Mouse (Mus musculus) CH12.LX (cell line): ENCODE data around the gene Flot1. TPM values are rescaled to one million over a fixed set of nuclear protein-coding genes. Genes with fewer than 3 reads are reported as not detected.
A peak's percentile ranks its signal among the peaks of the same experiment; 100 is the strongest.

Experiments
- DNase-seq: peaks from one replicate; pipeline ENCODE4 v3.0.0-alpha.2; 2013; ENCODE audit errors: extremely low read depth
- H3K27ac ChIP-seq: 2 replicates; pipeline ENCODE4 v1.5.1; 2012; ENCODE audit warnings: low read depth, mild to moderate bottlenecking, control low read depth, moderate library complexity; ENCODE audit not compliant: insufficient read depth
- H3K27me3 ChIP-seq: replicated peaks from 2 replicates; pipeline ENCODE3; 2012; ENCODE audit warnings: inconsistent platforms
- H3K36me3 ChIP-seq, 2 experiments: replicated peaks in 1 of 2; 2 replicates each; pipeline versions ENCODE3 to v1.6.1; 2012; ENCODE audit warnings: inconsistent platforms in 1 of 2, low read length in 1 of 2, mild to moderate bottlenecking in 1 of 2, mixed read lengths in 1 of 2, moderate library complexity in 1 of 2; ENCODE audit not compliant: control insufficient read depth in 1 of 2, insufficient read depth in 1 of 2
- H3K4me1 ChIP-seq, 2 experiments: 2 replicates each; pipeline ENCODE4 v1.6.1; 2012; ENCODE audit warnings: inconsistent platforms in 1 of 2, moderate library complexity in 1 of 2; ENCODE audit not compliant: insufficient read depth in 2 of 2, control insufficient read depth in 1 of 2
- H3K4me2 ChIP-seq: 2 replicates; pipeline ENCODE4 v1.6.1; 2012; ENCODE audit warnings: low read depth, mild to moderate bottlenecking, control low read depth; ENCODE audit not compliant: poor library complexity, insufficient read depth, severe bottlenecking
- H3K4me3 ChIP-seq, 3 experiments: fragments of 150-350 bp in 1 of 3; sonication (generic) in 1 of 3; replicated peaks in 1 of 3; 2 replicates each; pipeline versions ENCODE3 to v1.5.1; 2011 to 2012; ENCODE audit warnings: low read depth in 2 of 3, low read length in 2 of 3, mild to moderate bottlenecking in 2 of 3, moderate library complexity in 2 of 3, control low read depth in 1 of 3, improper control_type of control experiment in 1 of 3, inconsistent platforms in 1 of 3, mixed read lengths in 1 of 3; ENCODE audit not compliant: poor library complexity in 1 of 3
- H3K79me2 ChIP-seq: replicated peaks from 2 replicates; pipeline ENCODE4 v1.6.1; 2012; ENCODE audit warnings: mild to moderate bottlenecking, moderate library complexity; ENCODE audit not compliant: control insufficient read depth, poor library complexity, insufficient read depth, severe bottlenecking; ENCODE audit errors: extremely low read depth
- H3K9ac ChIP-seq: 2 replicates; pipeline ENCODE4 v1.6.1; 2012; ENCODE audit warnings: low read depth, mild to moderate bottlenecking, control low read depth, moderate library complexity; ENCODE audit not compliant: insufficient read depth
- H3K9me3 ChIP-seq: replicated peaks from 2 replicates; pipeline ENCODE3; 2012; ENCODE audit warnings: low read length, inconsistent platforms, mixed read lengths
- BHLHE40 ChIP-seq: IDR thresholded peaks from 2 replicates; pipeline ENCODE4 v1.6.1; 2011; ENCODE audit warnings: mild to moderate bottlenecking, low read depth, low read length, improper control_type of control experiment
- CHD1 ChIP-seq: IDR thresholded peaks from 2 replicates; pipeline ENCODE4 v1.6.1; 2012; ENCODE audit warnings: low read depth, low read length, improper control_type of control experiment, inconsistent platforms
- CHD2 ChIP-seq: IDR thresholded peaks from 2 replicates; pipeline ENCODE4 v1.6.1; 2011; ENCODE audit warnings: low read length, improper control_type of control experiment
- CTCF ChIP-seq, 2 experiments: IDR thresholded peaks in 1 of 2; conservative IDR thresholded peaks in 1 of 2; 2 replicates each; pipeline ENCODE4 v1.5.1; 2011 to 2012; ENCODE audit warnings: low read depth in 2 of 2, low read length in 2 of 2, improper control_type of control experiment in 1 of 2, inconsistent platforms in 1 of 2, mild to moderate bottlenecking in 1 of 2, moderate library complexity in 1 of 2
- E2F4 ChIP-seq: IDR thresholded peaks from 2 replicates; pipeline ENCODE4 v1.6.1; 2011; ENCODE audit warnings: low read depth, low read length, improper control_type of control experiment; ENCODE audit not compliant: insufficient replicate concordance
- ELF1 ChIP-seq: IDR thresholded peaks from 2 replicates; pipeline ENCODE4 v1.6.1; 2014; ENCODE audit warnings: low read depth, mild to moderate bottlenecking, inconsistent platforms, low read length, improper control_type of control experiment
- ETS1 ChIP-seq: conservative IDR thresholded peaks from 2 replicates; pipeline ENCODE4 v1.6.1; 2012; ENCODE audit warnings: low read depth, mild to moderate bottlenecking, inconsistent platforms, low read length, improper control_type of control experiment, moderate library complexity
- IRF4 ChIP-seq: IDR thresholded peaks from 2 replicates; pipeline ENCODE4 v1.6.1; 2014; ENCODE audit warnings: low read depth, mild to moderate bottlenecking, inconsistent platforms, low read length, improper control_type of control experiment
- JUND ChIP-seq: conservative IDR thresholded peaks from 2 replicates; pipeline ENCODE4 v1.6.1; 2011; ENCODE audit warnings: low read depth, low read length, improper control_type of control experiment
- MAFK ChIP-seq: IDR thresholded peaks from 2 replicates; pipeline ENCODE4 v1.6.1; 2011; ENCODE audit warnings: low read length, improper control_type of control experiment; ENCODE audit not compliant: insufficient replicate concordance
- MAX ChIP-seq: IDR thresholded peaks from 2 replicates; pipeline ENCODE4 v1.6.1; 2011; ENCODE audit warnings: low read length, improper control_type of control experiment
- MAZ ChIP-seq: IDR thresholded peaks from 2 replicates; pipeline ENCODE4 v1.6.1; 2012; ENCODE audit warnings: low read depth, mild to moderate bottlenecking, inconsistent platforms, low read length, improper control_type of control experiment, moderate library complexity
- MEF2A ChIP-seq: IDR thresholded peaks from 2 replicates; pipeline ENCODE4 v1.6.1; 2014; ENCODE audit warnings: low read depth, mild to moderate bottlenecking, inconsistent platforms, low read length, improper control_type of control experiment, borderline replicate concordance
- MXI1 ChIP-seq: IDR thresholded peaks from 2 replicates; pipeline ENCODE4 v1.6.1; 2011; ENCODE audit warnings: mild to moderate bottlenecking, low read depth, low read length, improper control_type of control experiment
- MYC ChIP-seq: IDR thresholded peaks from 2 replicates; pipeline ENCODE4 v1.6.1; 2011; ENCODE audit warnings: low read depth, mild to moderate bottlenecking, improper control_type of control experiment, low read length
- NELFE ChIP-seq: IDR thresholded peaks from 2 replicates; pipeline ENCODE4 v1.6.1; 2011; ENCODE audit warnings: low read depth, low read length, improper control_type of control experiment
- PAX5 ChIP-seq: IDR thresholded peaks from 2 replicates; pipeline ENCODE4 v1.6.1; 2012; ENCODE audit warnings: low read length, inconsistent platforms, mixed read lengths
- POLR2A ChIP-seq: IDR thresholded peaks from 2 replicates; pipeline ENCODE4 v1.6.1; 2011; ENCODE audit warnings: low read depth, mild to moderate bottlenecking, improper control_type of control experiment, low read length
- POLR2AphosphoS2 ChIP-seq: IDR thresholded peaks from 2 replicates; pipeline ENCODE4 v1.6.1; 2011; ENCODE audit warnings: low read depth, low read length, improper control_type of control experiment
- SIN3A ChIP-seq: IDR thresholded peaks from 2 replicates; pipeline ENCODE4 v1.6.1; 2012; ENCODE audit warnings: low read length, improper control_type of control experiment, inconsistent platforms
- TCF12 ChIP-seq: IDR thresholded peaks from 2 replicates; pipeline ENCODE4 v1.6.1; 2014; ENCODE audit warnings: low read depth, mild to moderate bottlenecking, inconsistent platforms, low read length, improper control_type of control experiment
- UBTF ChIP-seq: IDR thresholded peaks from 2 replicates; pipeline ENCODE4 v1.6.1; 2012; ENCODE audit warnings: low read depth, mild to moderate bottlenecking, inconsistent platforms, low read length, improper control_type of control experiment, moderate library complexity
- ZKSCAN1 ChIP-seq: IDR thresholded peaks from 2 replicates; pipeline ENCODE4 v1.6.1; 2012; ENCODE audit warnings: low read depth, inconsistent platforms, low read length, improper control_type of control experiment, borderline replicate concordance
- ZMIZ1 ChIP-seq: IDR thresholded peaks from 2 replicates; pipeline ENCODE4 v1.6.1; 2012; ENCODE audit warnings: low read depth, mild to moderate bottlenecking, inconsistent platforms, low read length, improper control_type of control experiment
- dilution Hi-C: fragments of 300-500 bp; cut with MboI; formaldehyde crosslinking; loops from 2 replicates; pipeline ENCODE4 v1.14.3; 2020; ENCODE audit warnings: low sequenced_read_pairs; ENCODE audit not compliant: extremely low pct_unique_long_range_greater_than_20kb, extremely low pct_ligation_motif_present
- in situ Hi-C: fragments of 300-500 bp; cut with MboI; formaldehyde crosslinking; loops from 3 replicates; pipeline ENCODE4 v1.14.3; 2019; ENCODE audit warnings: low sequenced_read_pairs, low pct_ligation_motif_present, low pct_unique_long_range_greater_than_20kb, mixed read lengths
- polyA plus RNA-seq: library from polyadenylated mRNA; unstranded; fragments of >175 nt; gene quantifications from 2 replicates; pipeline ENCODE4 v1.2.1, GENCODE M21; 2012; ENCODE audit warnings: low read depth; ENCODE audit not compliant: insufficient read length
- total RNA-seq, 2 experiments: library from RNA; depleted of rRNA; stranded (reverse); fragments of 300-350 nt in 1 of 2; fragments of >200 nt in 1 of 2; gene quantifications; 2 replicates each; pipeline ENCODE4 v1.2.3; 2012 to 2014

The Flot1 gene
- total and polyA plus RNA-seq, 3 experiments = 16.3 to 21.6 (median 17.6) TPM

DNA sequence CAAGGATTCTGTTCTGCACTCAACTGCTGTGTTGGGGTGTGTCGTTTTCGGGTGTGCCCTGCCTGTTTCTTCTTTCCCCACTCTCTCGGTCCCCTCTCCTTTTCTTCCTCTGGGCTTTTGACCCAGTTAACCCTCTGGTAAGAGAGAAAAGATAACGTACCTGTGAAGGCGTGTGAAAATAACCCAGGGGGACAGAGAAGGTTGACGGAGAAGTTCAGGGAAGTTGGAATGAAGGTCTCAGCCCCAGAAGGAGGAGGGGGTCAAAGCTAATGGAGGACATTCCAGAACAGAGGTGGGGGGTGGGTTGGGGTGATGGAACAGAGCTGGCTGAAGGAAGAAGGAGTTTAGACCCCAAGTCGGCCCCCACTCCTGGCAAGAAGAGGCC is 45.9 kb downstream of the Flot1 start:
- Histone ChIP-seq H3K4me1 (peaks cover 0 to 32% of the 10 kb centered on the region in 2 experiments; a peak in 2 of 4 replicates), H3K9ac (peak overlapping the region; percentile 69), H3K27ac (peak overlapping the region; percentile 83), H3K4me3 (peak overlapping the region; percentile 63 to 99 (median 74)), H3K4me2 (peak overlapping the region; percentile 85), H3K9me3 (peaks cover 4% of the 10 kb centered on the region), H3K79me2 (peaks cover 51% of the 10 kb centered on the region), H3K27me3 (no peaks in the 10 kb centered on the region), H3K36me3 (peaks cover 0 to 21% of the 10 kb centered on the region in 2 experiments)
- TF ChIP-seq SIN3A (0 out of 2 replicates have a peak, but pooled peaks have one; percentile 19), MAX (no peak)
- dilution Hi-C loops (no loop called here), in situ Hi-C loops (loop anchor here (10.0 kb wide), 1 partner anchor 134 kb away; no protein-coding TSS in a partner anchor)
- no peak for DNase-seq

GRCm38 (mm10) chr17:35869346-35870067 is 46.5 kb downstream of the Flot1 start:
- H3K27ac ChIP-seq = peak overlapping the region; percentile 83
- H3K4me1 ChIP-seq = peaks cover 0 to 35% of the 10 kb centered on the region in 2 experiments; a peak in 2 of 4 replicates
- H3K9ac ChIP-seq = peak overlapping the region; percentile 69
- peak; percentile 68 for DNase-seq
- dilution Hi-C loops (no loop called here), in situ Hi-C loops (loop anchor here (5.0 to 10.0 kb wide), 2 partner anchors 32 to 135 kb away; partner anchors contain the start of gene Tubb5)
- peak overlapping the region; percentile 63 to 99 (median 74) for H3K4me3 ChIP-seq
- peaks cover 6 to 27% of the 10 kb centered on the region in 2 experiments for H3K36me3 ChIP-seq
- TF ChIP-seq CHD1 (no peak), E2F4 (no peak), ELF1 (peak; percentile 29; the same call in 1 of the 2 replicates), CHD2 (peak; percentile 91), MAX (no peak), MAFK (no peak), MYC (no peak), IRF4 (peak; percentile 31; the same call in 1 of the 2 replicates), NELFE (no peak; the same call in 1 of the 2 replicates), POLR2AphosphoS2 (no peak), JUND (no peak), UBTF (0 out of 2 replicates have a peak, but pooled peaks have one; percentile 17), ETS1 (peak; percentile 25), PAX5 (no peak), POLR2A (no peak), MXI1 (no peak), ZKSCAN1 (no peak), MAZ (peak; percentile 78), BHLHE40 (no peak; the same call in 1 of the 2 replicates), TCF12 (peak; percentile 55; the same call in 1 of the 2 replicates), ZMIZ1 (no peak), CTCF (conservative IDR thresholded peaks at IDR 0.05 in 1 of 2, IDR thresholded peaks at IDR 0.05 in 1 of 2; ENCODE audit: low read depth in 2 of 2, low read length in 2 of 2) (no peak), MEF2A (no peak)
- TF ChIP-seq, all 38 proteins: peak for 7
- peak overlapping the region; percentile 85 for H3K4me2 ChIP-seq
- H3K27me3 ChIP-seq = no peaks in the 10 kb centered on the region
- peaks cover 51% of the 10 kb centered on the region for H3K79me2 ChIP-seq
- H3K9me3 ChIP-seq = peaks cover 4% of the 10 kb centered on the region
